Mouse (Mus musculus): ENCODE measurements around the gene Cyth3.

Gene Cyth3

DNA sequence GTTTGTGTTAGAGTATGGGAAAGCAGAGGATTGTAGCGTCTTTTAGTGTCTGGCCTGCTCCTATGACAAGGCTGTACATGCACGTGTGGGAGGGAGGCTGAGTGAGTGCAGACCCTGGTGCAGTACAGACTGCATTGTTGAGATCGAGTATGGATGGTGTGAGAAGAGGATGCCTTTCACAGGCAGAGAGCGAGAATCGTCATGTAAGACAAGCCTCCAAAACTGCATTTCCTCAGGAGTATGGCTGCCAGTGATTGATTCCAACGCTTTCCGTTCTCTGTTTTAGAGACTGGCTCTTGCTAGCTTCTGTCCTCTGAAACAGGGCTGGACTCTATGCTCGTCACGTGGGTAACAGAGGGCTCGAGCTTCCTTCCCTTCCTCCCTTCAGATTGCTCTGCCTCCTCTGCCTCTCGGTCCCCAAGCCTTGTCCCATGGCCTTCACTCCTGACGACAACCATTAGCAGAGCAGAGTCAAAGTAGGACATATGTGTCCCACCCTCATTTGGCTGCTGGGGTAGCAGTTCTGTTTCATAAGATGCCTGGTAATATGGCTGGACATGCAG lies 12.4 kb downstream of the Cyth3 start:
- DNase-seq (ENCODE audit: extremely low read depth, low read depth): no peak

GRCm38 (mm10) chr5:143635358-143635757 lies 13.1 kb downstream of the Cyth3 start:
- DNase-seq (ENCODE audit: extremely low read depth, low read depth): no peak

- DNase-seq (ENCODE audit: extremely low read depth, low read depth): no peak
Observed at GRCm38 (mm10) chr5:143636173-143636572, 13.9 kb downstream of the Cyth3 start.

- DNase-seq (ENCODE audit: extremely low read depth, low read depth): no peak
Observed at GRCm38 (mm10) chr5:143637832-143638420, 15.7 kb downstream of the Cyth3 start.

- no peak for DNase-seq (ENCODE audit: extremely low read depth, low read depth)
Observed at GRCm38 (mm10) chr5:143638516-143639270, 16.4 kb downstream of the Cyth3 start.

GRCm38 (mm10) chr5:143639329-143639728 lies 17.1 kb downstream of the Cyth3 start:
- no peak for DNase-seq (ENCODE audit: extremely low read depth, low read depth)

DNA sequence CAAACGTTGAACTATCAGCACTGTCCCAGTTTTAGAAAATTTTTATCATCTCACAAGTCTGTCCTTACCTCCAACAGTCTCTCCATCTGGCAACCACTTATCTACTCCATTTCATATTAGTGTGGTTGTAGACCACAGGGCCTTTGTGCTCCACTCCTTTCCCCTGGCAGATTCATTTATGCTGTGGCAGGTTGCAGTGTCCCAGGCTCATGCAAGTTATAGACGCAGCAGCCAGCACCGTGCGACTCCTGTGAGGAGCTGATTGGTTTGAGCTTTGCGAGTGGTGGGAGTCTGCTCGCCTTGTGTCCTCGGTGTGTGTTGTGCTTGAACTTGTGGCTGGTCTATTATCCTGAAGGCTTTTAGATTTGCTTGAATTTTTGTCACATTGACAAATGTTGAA lies 17.6 kb downstream of the Cyth3 start:
- DNase-seq (ENCODE audit: extremely low read depth, low read depth): peak; percentile 96

DNA sequence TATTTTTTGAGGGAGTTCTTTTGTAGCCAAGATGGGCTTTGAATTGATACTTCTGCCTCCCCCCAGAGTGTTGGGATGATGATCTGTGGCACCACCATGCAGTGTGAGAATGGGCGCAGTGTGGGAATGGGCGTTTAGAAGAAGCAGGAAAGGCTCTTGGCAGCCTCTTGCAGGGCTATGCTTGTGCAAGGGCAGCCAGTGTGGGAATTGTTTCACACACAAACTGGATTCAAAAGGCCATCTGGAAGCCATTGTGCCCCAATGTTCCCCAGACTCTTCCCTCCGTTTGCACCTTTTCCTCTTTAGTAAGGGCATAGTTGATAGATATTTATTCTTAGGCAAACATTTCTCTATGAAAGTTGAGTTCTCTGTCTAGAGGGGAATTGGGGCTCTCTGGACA lies 19.3 kb downstream of the Cyth3 start:
- DNase-seq (ENCODE audit: extremely low read depth, low read depth): no peak

- no peak for DNase-seq (ENCODE audit: extremely low read depth, low read depth)
Observed at GRCm38 (mm10) chr5:143642262-143642831, 20.1 kb downstream of the Cyth3 start.

- DNase-seq (ENCODE audit: extremely low read depth, low read depth): no peak
Observed at GRCm38 (mm10) chr5:143645976-143646375, 23.7 kb downstream of the Cyth3 start.

DNA sequence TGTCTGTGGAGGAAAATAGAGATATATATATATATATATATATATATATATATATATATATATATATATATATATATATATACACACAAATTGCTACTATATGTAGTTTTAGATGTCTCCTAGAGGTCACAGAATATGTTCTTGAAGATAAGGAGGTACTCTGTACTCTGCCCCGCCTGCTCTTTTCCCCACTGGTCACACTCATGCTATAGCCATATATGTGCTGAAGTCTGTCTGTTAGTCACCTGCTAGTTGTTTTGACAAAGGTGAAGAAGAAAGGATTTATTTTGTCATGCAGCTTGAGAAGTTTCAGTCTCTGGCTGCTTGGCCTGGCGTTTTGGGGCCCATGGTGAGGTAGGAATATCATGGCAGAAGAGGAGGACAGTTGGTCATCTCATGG lies 25.2 kb downstream of the Cyth3 start:
- no peak for DNase-seq (ENCODE audit: extremely low read depth, low read depth)

- peak; percentile 56 for DNase-seq (ENCODE audit: extremely low read depth, low read depth)
Observed at GRCm38 (mm10) chr5:143648058-143648457, 25.8 kb downstream of the Cyth3 start.

DNA sequence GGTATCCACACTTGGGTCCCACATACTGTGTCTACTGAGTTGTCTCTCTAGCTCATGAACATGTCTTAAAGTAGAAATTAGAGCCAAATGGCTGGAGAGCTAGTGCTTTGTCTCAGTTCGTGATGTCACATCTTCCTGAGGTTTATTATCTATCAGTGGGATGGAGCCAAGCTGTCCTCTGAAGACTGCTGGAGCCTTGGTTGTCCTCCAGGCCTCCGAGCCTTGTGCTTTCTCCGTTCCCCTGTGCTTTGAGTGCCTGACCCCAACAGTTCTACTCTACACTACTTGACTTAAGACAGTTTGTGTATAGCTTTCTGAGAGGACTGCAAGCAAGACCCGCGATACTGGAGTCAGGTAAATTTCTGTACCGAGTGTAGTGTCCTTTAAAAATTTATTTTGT lies 26.9 kb downstream of the Cyth3 start:
- no peak for DNase-seq (ENCODE audit: extremely low read depth, low read depth)

DNA sequence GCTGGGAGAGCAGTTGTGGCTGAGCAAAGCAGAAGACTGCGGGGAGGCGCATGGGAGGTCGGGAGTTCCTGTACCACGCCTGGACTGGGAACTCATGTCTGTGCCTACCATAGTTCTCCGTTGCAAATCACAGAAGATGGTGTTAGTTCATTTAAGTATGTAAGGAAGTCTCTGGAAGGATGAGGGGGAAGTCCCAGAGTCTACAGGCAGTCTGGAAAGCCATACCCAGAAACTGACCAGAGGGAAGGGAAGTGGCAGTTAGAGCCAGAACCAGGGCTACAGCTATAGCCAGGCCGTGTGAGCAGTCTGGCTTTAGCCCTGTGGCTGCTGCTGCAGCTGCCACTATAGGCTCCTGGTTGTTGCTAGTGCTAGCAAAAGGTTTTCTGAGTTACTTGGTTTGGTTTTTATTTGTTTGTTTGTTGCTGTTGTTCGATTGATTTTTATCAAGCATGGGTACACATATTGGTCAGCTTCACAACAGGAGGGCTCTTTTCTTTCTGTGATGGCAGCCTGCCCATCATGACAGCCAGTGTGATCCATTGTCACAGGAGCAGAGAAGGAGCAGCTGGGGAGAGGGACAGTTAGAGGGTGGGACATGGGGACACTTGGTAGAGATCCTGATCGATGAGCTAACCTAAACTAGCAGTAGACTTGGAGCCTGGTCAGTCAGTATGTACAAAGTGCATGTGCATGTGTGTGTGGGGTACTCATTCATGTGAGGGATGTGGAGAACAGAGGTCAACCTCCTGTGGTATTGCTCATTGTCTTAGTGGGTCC lies 29.8 kb downstream of the Cyth3 start:
- no peak for DNase-seq (ENCODE audit: extremely low read depth, low read depth)

DNA sequence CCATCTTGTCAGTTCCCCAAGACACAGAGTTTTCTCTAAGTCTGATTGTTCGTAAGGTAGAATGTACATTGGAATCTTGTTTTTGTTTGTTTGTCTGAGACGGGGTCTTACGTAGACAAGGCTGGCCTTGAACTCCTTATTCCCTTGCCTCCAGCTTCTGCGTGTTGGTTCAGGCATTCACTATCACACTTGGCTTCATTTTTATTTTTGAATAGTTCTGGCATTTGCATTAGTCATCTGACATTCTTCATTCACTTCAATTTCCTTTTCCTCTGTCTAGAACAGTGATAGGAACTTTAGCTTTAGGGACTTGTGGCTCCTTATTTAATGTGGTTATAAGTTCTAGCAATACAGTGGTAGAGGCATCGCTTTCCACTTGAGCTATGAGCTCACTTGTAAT lies 31.2 kb downstream of the Cyth3 start:
- DNase-seq (ENCODE audit: extremely low read depth, low read depth): no peak

- peak; percentile 95 for DNase-seq (ENCODE audit: extremely low read depth, low read depth)
Observed at GRCm38 (mm10) chr5:143654670-143655510, 32.6 kb downstream of the Cyth3 start.

- peak; percentile 46 for DNase-seq (ENCODE audit: extremely low read depth, low read depth)
Observed at GRCm38 (mm10) chr5:143655511-143655943, 33.3 kb downstream of the Cyth3 start.

DNA sequence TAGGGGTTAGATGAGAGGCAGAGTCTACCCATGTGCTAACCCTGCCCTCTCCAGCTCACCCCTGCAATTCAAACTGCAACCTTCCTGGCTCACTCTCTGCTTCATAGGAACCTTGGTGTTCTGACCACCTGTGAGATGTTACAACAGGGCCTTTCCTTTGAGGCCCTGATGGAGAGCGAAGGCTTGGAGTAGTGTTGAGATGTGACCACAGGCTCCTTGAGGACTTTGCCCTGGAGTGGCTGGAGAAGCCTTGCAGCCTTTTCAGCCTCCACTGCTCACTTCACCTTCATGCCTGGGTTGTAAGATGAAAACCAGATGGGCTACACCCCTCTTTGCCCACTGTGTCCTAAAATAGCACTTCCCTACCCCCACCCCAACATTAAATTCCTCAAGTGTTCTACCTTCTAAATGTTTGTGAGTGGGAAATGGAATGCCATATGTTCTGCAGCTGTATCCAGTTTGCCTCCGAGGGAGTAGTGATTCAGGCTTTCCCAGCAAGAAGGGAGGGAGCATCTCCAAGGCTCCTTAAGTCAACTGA lies 34.5 kb downstream of the Cyth3 start:
- DNase-seq (ENCODE audit: extremely low read depth, low read depth): no peak

DNA sequence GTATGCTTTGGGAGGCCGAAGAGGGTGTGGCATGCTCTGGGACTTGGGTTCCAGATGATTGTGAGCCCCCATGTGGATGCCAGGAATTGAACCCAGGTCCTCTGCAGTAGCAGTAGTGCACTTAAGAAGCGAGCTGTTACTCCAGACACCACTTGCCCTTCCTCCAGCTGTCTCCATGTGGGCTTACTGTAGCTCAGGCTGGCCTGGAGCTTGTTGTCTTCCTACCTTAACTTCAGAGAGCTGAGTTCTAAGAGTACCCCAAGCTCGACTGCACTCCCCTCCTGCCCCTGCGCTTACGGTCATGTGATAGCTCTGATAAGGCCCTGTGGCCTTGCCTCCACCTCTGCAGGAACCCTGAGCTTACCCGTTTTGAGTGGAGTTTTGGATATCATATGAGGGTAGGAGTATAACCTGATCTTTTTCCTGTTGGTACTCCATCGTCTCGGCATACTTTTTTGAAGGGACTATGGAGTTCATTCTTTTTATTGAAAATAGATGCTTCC lies 36.8 kb downstream of the Cyth3 start:
- no peak for DNase-seq (ENCODE audit: extremely low read depth, low read depth)

DNA sequence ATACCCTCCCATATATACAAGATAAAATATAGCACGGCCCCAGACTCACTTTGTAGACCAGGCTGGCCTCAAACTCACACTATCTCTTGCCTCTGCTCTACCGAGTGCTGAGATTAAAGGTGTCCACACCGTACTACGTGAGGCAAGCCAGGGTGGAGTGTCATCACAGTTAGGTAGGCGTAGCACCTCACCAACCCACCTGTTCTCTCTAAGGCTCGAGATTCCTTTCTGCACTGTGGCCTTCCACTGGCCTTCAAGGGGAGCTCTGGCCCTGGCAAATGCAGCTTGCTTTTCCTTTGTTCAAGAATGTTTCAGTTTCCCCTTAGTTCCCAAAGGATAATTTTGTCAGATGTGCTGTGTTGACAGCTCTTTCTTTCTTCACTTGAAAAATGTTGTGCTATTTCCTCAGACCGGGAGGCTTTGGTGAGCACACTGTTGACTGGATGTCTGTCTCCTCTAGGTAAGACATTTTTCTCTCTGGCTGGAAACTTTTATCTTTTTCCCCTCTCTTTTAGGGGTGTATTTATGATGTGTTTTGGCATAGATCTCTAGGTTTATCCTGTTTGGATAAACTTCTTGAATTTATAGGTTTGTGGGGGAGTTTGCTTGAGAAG lies 40.9 kb downstream of the Cyth3 start:
- DNase-seq (ENCODE audit: extremely low read depth, low read depth): no peak

Measured in MEL-GATA-1-ER (cell line).